Mouse (Mus musculus): ENCODE data around the gene Kcns1.

Gene Kcns1

GRCm38 (mm10) chr2:164123169-164123766, 47.6 kb downstream of the Kcns1 start:
- DNase-seq (ENCODE audit: low spot score in 2 of 2) = no peak

- DNase-seq (ENCODE audit: low spot score in 2 of 2) = no peak
Measured at GRCm38 (mm10) chr2:164119503-164119902, 51.4 kb downstream of the Kcns1 start.

- no peak for DNase-seq (ENCODE audit: low spot score in 2 of 2)
Measured at GRCm38 (mm10) chr2:164115531-164115930, 55.4 kb downstream of the Kcns1 start.

GRCm38 (mm10) chr2:164114051-164114450, 56.9 kb downstream of the Kcns1 start:
- DNase-seq (ENCODE audit: low spot score in 2 of 2) = no peak

Measured in frontal cortex, postnatal 14 days (tissue).